Mouse (Mus musculus): ENCODE data around the gene Me3.

DNA sequence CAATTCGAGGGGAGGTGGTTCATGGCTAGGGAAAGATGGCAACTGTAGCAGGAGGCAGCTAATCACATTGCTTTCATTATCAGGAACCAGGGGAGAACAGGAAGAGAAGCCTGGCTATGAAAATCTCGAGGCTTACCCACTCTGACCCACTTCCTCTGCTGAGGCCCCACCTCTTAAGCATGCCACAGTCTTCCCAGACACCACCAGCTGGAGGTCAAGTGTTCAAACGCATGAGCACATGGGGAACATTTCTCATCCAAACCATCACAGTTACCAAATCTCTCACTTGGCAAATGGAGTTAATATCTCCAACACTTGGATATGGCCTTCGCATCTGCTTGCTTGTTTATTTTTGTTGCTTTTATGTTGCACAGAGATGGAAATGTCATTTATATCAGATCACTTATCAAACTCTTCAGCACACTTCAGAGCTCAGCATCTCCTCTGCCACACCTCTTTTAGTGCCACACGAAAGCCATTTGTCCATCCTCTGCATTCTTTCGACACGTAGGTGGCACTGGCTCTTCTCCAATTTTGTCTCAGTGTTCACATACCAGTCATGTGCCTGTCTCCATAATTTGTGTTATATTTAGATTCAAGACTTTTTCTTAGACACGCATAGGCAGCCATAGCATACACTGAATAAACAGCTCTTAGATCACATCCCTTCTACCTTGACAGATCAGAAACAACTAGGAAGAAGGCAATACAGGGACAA, 8.9 kb downstream of the Me3 start:
- TF ChIP-seq POLR2A (IDR thresholded peaks at IDR 0.05; ENCODE audit: borderline replicate concordance, control insufficient read depth, low read depth, low read length) (no peak), CTCF (IDR thresholded peaks at IDR 0.05; ENCODE audit: control insufficient read depth, insufficient read depth, low read length) (no peak)

Data from bone marrow, adult 2 months (tissue).